Mouse (Mus musculus): ENCODE data around the gene Psmd12.

Gene Psmd12

DNA sequence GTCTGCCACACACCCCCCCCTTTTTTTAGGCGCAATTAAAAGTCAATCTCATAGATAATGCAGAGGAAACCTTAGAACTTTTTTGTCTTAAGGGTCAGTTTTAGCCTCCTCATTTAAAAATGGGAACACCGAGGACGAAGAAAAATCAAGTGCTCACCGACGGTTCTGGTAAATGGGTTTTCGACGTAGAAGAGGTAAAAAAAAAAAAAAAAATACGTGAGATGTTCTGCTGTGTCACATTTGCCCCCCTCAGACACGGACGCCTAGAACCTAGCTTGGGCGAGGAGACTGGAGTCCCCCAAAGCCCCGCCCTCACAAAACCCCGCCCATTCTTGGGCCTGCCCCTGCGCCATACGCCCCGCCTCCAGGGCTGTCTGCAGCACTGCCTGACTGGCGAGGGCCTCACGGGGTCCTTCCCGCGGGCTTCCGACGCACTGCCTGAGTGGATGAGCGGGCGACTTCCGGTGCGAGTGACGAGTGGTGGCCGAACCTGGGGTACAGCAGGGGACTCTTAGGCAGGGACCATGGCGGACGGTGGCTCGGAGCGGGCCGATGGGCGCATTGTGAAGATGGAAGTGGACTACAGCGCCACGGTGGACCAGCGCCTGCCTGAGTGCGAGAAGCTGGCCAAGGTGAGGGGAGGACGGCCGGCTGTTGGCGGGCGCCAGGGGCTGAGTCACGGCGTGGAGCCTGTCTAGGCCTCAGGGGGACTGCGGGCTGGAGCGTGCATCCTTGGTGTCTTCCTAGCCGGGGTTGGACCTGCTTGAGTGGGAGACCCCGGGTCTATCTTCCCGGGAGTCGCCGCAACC is at the start of gene Psmd12:
Psmd12 (plus strand) TSS at position 432 of the 809 bp plus-strand sequence.
- CTCF ChIA-PET: interaction anchor here (0.6 kb wide), 3 partner anchors 9 to 1112 kb away, joined by 3 to 11 read pairs (median 4); no protein-coding TSS in a partner anchor

DNA sequence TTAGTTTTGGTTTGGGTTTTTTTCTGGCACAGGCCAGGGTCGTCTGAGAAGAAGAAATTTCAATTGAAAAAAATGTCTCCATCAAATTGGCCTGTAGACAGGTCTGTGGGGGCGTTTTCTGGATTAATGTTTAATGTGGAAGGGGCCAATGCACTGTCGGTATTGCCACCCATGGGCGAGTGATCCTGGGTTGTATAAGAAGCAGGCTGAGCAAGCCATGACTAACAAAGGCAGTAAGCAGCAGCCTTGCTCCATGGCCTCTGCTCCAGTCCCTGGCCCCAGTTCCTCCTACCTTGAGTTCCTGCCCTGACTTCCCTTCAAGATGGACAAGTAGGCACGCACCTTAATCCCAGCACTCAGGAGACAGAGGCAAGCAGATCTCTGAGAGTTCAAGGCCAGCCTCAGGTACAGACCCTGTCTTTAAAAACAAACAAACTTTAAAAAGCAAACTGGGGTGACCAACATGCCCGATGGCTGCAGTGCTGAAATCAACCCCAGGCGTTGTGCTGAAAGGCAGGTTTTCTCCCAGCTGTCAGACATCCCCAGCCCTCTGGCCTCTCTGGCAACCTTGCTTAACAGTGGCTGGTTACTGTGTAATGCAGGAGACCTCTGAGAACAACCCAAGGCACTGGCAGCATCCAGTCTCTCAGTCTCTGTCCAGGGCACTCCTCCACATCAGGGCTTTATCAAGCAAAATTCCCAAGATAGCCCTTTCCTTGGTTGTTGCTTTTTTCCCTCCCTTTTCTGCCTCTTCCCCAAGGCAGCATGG is 47.9 kb upstream of the Psmd12 start:
- CTCF ChIA-PET: interaction anchor here (0.6 to 1.0 kb wide), 2 partner anchors 28 to 174 kb away, joined by 3 read pairs; no protein-coding TSS in a partner anchor

DNA sequence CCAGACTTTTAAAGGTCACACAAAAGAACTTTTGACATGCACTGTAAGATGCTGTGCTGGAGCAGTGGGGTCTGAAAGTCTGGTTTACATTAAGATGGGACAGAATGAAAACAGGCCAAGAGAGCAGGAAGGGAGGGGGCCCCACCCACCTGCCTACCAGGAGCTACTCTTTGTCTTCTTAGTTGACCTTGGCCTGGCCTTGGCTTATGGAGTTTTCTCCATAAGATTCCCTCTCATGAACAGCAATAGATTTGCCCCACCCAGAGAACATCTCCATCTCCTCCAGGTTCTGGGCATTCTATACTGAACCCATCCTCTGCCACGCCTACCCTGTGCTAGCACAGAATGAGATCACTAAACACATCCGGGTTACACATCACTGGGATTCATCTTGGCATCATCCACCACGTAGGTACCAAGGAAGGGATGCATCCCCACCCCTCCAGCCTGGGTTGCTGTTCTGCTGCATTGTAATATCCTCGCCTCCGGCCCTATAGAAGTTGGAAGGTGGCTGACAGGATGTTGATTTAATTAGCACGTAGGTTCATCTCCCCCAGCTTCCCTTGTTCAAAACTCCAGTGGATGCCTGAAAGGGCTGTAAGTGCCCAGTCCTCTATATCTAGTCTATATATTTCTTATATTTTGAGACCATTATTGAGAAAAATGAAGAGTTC is 43.4 kb upstream of the Psmd12 start:
- CTCF ChIA-PET: interaction anchor here (0.6 to 1.1 kb wide), 2 partner anchors 22 to 71 kb away, joined by 3 read pairs; no protein-coding TSS in a partner anchor

DNA sequence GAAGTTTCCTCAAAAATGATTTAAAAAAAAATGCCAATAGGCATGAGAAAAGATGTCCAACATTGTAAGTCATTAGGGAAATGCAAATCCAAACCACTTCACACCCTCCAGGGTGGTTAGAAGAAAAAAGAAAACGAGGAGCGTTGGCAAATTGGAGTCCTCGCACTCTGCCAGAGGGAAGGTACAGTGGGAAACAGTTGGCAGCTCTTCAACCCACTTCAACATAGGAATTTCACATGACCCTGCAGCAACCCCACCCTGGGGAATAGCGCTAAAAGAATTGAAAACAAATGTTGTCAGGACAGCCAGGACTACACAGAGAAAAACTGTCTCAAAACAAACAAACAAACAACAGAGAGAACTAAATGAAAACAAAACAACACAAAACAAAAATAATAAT is 41.6 kb upstream of the Psmd12 start:
- CTCF ChIA-PET: no interaction called here

DNA sequence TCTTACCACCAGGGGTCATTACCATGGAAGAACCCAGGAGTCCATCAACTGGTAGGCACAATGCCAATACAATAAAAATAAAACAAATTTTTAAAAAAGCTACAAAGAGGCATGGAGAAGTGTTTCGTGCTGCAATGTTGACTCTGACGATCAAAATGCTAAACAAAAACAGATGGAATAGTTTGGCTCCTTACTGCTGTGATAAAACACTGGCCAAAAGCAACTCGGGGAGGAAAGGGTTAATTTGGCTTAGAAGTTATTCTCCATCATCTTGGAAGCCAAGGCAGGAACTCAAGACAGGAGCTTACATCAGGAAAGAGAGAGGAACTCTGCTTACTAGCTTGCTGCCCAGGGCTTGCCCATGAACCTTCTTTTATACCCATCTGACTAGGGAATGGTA is 41.1 kb upstream of the Psmd12 start:
- CTCF ChIA-PET: interaction anchor here (0.9 to 1.3 kb wide), 2 partner anchors 12 to 24 kb away, joined by 4 to 8 read pairs; no protein-coding TSS in a partner anchor

DNA sequence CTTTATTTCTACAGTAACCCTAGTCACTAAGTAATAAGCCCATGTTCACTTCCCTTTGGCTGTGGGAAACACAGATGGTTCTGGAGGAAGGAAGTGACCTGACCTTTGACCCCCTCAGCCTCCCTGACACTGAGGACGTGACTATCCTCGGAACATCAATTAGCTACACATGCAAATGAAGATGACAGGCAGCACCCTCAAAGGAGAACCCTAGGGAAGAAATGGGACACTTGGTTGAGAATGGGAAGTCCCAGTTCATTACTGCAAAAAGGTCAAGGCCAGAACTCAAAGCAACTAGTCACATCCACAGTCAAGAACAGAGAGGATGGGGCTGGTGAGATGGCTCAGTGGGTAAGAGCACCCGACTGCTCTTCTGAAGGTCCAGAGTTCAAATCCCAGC is 38.2 kb upstream of the Psmd12 start:
- CTCF ChIA-PET: no interaction called here

DNA sequence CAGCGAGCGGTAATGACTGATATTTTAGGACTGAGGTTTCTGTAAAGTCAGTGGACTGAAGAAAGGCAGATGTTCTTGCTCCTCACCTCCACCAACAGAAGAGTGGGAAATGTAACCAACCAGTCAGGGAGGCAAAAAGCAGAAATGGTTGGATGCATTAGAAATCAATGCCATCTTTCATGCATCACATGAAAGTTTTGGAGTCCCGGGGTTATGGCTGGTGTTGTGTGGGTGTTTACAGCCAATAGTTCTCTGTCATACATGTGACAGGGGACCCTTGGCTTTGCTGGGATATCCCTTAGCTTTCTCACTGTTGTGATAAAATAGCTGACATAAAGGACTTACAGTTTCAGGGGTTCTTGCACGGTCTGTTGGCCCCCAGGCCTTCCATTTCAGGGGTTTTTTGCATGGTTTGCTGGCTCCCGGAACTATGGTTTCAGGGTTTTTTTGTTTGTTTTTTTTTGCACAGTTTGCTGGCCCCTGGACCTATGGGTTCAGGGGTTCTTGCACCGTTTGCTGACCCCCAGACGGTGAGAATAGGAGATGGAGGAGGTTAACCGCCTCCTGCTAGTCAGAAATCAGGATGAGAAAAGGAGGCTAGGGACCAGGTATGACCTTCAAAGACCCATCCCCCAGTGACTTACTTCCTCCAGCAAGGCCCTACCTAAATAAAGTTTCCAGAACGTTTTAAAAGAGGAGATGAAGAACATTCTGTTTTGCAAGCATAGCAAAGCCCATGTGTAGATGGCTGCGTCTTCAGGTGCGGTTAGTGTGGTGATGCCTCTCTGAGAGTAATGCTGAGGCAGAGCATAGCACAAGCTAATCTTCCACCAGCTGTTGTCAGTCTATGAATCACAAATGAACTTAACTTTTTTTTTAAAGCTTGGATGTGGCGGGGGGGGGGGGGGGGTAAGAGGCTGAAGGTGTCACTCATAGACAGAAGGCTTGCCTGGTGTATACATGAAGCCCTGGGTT is 35.9 kb upstream of the Psmd12 start:
- CTCF ChIA-PET: interaction anchor here (0.6 to 1.4 kb wide), 5 partner anchors 9 to 922 kb away, joined by 3 to 5 read pairs (median 3); no protein-coding TSS in a partner anchor

DNA sequence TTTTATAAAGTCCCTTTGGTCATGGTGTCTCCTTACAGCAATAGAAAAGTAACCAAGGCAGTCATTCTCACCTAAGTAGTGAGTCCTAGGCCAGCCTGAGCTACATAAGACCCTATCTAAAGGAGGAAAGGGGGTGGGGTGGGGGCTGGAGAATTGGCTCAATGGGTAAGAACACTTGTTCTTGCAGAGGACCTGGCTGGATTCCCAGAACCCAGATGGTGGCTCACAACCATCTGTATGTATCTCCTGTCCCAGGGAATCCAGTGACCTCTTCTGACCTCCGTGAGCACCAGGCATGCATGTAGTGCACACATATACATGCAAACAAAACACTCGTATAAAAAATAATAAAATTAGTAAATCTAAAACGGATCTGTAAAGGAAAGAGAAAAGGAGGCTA is 33.6 kb upstream of the Psmd12 start:
- CTCF ChIA-PET: no interaction called here

DNA sequence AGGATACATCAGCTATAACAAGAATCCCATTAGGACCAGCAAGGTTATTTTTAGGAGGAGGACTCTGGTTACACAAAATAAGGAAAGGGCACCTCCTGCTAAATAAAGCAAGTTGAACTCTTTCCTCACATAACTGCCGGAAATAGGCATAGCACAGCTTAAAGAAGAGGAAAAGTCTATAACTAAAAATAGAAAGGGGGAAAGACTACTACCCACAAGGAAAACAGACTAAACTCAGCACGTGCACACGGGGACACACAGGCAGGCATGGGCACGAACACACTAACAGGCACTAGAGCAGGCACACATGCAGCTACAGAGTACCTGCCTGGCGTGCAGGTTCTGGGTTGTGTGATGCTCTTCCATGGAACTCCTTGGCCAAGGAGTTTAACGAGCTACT is 32.6 kb upstream of the Psmd12 start:
- CTCF ChIA-PET: no interaction called here

DNA sequence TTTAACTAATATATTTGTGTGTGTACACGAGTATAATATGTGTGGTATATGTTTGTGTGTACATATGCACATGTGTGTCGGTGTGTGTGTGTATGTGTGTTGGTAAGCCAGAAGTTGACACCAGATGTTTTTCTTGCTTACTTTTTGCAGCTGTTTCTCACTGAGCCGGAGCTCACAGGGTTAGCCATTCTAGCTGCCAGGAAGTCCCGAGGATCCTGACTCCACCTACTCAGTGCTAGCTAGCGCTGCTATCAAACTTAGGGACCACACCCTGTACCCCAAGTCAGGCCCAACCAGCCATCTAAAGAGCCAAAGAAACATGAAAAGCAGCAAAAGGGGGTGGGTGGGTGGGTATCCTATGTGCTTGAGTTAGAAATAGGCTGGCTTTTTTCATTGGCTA is 31.9 kb upstream of the Psmd12 start:
- CTCF ChIA-PET: no interaction called here

DNA sequence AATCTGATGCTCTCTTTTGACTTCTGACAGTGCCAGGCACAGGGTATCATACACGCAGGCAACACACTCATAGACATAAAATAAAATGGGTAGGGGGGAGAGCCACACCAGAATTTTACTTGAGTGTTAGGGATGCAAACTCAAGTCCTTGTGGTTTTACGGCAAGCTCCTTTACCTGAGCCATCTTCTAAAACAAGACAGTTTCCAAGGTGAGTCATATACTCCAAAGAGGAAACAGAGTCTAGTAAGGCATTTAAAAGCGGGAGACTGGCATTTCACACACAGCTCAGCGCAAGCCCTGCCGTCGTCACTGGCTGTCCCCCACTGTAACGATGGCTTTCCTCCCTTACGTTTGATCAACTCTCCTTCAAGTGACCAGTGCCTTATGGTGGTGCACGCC is 31.4 kb upstream of the Psmd12 start:
- CTCF ChIA-PET: interaction anchor here (0.5 to 1.6 kb wide), 3 partner anchors 14 to 84 kb away, joined by 4 to 6 read pairs (median 5); no protein-coding TSS in a partner anchor

DNA sequence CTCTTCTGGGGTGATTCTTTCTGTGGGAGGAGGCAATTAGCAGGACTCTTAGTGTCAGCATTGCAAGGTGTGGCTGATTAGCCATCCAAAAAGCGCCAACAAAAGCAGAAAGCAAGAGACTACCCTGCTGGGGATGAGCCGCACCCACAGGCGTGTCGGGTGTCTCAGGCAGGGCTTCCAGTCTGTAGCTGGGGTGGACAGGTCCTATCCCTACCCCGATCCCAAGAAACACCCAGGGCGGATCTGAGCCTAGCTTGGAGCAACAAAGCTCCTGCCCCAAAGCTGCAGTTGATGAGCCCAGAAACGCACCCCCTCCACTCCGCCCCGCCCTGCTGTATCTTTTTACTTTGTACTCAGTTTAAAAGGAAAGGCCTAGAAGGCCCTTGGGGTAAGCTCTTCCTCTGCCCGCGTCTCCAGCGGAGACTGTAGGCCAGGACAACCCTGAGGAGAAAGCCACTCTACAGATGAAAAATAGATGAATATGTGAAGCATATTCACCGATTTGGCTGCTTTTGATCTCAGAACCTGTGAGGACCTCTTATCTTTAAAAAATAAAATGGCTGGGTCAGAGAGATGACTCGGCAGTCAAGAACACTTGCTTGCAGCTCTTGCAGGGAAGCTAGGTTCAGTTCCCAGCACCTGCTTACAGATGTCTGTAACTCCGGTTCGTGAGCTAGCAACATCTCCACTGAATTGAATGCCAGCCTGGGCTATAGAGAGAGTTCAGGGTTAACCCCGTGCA is 29.9 kb upstream of the Psmd12 start:
- CTCF ChIA-PET: interaction anchor here (1.6 kb wide), 1 partner anchor 16 kb away, joined by 6 read pairs; no protein-coding TSS in a partner anchor

DNA sequence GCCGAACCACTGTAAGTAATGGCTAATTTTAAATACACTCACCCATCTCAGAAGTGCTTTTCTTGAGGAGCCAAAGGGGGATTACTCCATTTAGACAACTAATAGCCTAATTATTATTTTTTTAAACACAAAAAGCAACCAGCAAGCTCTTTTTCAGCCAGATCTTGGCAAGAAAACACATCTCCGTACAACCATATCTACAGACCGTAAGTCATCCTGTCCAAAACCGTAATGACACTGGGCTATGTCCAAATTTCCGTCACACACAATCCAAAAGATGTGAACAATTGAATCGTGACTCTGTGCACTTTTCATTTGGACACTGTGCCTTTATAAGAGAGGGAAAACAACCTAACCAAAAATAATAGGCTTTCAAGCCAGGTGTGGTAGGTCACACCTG is 29.2 kb upstream of the Psmd12 start:
- CTCF ChIA-PET: interaction anchor here (0.5 to 0.7 kb wide), 2 partner anchors 11 to 21 kb away, joined by 6 to 8 read pairs; no protein-coding TSS in a partner anchor

DNA sequence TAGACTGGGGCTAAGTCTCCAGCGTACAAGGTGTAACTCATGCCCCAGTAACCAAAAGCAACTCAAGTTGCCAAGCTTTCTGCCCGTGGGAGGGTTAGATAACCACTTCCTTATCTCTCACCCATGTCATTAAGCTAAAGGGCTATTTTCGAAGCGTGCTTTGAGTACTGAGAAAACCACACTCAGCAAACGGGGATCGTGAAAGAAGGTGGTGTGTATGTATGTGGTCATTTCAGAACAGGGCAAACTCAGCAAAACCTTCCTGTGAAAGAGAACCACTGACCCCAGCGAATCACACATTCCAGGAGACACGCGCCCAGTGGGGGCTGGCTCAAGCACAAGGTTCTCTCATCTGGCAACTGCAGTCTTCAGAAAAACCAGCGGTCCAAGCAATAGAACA is 28.2 kb upstream of the Psmd12 start:
- CTCF ChIA-PET: interaction anchor here (1.5 kb wide), 1 partner anchor 38 kb away, joined by 3 read pairs; no protein-coding TSS in a partner anchor

DNA sequence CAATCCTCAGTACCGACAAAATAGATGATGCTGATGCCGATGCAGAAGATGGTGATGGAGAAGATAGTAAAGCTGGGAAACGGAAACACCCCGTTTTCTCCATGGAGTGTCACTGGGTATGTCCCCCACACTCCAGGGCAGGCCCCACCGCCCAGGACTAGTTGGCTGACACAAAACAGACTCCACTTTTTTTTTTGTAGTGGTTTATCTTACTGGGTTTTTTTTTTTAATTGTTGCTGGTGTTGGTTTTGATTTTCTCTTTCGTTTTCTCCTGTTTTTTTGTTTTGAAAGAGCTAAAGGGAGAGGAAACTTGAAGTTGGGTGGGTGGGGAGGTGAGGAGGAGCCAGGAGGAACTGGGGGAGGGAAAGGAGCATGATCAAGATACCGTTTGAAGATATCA is 27.2 kb upstream of the Psmd12 start:
- CTCF ChIA-PET: interaction anchor here (1.3 to 1.5 kb wide), 3 partner anchors 9 to 39 kb away, joined by 3 to 5 read pairs (median 3); no protein-coding TSS in a partner anchor

DNA sequence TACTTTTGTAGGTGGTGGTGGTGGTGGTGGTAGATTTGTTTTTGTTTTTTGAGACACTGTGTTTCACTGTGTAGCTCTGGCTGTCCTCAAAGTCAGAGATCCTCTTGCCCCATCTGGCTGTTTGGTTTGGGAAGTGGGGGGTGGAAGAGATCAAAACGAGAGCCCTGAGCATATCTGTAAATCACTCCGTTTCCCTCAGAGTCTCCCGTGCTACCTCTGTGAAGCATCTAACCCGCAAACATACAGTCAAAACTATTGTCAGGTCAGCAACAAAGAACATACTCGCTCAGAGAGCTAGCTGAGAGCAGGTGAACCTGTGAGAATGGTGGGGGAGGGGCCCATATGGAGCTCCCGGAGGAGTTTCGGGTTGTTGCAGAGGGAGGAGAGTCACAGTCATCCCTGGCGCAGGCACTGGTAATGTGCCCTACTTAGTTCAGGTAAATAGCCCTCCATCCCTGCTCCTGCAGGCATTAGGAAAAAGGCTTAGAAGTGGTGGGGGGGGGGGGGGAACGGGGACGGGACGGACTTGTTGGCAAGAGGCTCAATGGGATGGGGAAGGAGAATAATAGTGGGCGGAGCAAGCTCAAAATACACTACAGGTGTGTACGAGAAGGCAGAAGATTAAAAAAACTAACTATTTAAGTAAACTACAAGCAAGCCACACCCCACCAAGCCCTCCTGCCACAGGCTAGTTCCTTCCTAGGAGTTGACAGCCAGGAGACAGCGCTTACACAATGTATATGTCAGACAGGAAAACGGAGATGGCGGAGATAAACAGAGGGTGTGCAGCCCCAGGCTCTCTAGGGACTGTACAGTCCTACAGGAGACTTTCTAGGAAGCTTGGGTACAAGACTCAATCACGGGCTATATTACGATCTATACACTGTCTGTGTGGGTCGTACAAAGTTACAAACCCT is 24.5 kb upstream of the Psmd12 start:
- CTCF ChIA-PET: interaction anchor here (0.7 kb wide), 1 partner anchor 106 kb away, joined by 3 read pairs; no protein-coding TSS in a partner anchor

DNA sequence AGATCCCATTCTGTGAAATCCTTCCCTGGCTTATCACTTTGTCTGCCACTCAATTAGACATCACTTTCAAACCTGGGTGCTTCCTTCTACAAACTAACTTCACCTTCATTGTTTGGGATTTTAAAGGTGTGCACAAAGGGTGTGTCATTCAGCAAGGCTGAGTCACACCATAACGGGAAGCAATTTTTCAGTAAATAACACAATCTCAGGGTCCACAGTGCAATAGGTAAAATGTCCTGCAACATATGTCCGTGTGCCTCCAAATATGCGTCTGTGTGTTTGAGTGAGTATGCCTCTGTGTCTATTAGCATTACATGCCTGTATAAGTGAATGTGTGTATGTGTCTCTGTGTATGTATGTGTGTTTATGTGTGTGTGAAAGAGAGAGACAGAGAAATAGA is 22.0 kb upstream of the Psmd12 start:
- CTCF ChIA-PET: no interaction called here

DNA sequence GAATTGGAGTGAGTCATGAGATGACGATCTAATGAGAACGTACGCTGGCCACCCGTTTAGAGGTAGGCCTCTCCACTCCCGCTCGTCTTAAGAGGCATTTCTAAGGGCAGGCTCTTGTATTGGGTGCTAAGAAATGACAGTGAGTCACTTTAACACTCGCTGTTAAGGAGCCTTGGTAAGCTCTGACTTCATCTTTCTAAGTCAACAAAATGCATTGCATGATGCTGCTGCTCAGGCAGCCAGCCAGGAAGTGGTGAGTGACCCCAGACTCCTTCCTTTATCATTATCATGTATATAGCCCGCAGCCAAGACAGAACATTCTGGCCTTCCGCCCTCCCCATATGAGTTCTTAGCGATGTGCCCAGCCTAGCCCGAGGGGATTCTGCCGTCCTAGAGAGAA is 21.0 kb upstream of the Psmd12 start:
- CTCF ChIA-PET: no interaction called here

DNA sequence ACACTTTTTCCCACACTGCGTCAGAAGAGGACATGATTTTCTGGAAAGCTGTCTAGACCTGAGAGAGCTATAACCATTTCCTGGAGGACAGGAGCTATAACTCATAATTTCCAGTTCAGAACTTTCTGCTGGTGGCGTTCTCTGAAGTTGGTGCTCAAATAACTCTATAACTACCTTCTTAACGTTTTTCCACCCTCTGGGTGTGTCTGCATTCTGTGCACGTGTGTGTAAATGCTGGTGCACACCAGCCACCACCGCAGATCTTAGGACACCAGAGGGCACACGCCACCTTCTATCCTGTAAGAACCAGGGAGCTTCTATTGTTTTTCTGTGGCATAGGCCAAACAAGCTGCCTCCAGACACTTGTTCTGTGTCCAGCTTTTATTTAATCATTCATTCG is 20.3 kb upstream of the Psmd12 start:
- CTCF ChIA-PET: interaction anchor here (0.9 kb wide), 1 partner anchor 28 kb away, joined by 3 read pairs; no protein-coding TSS in a partner anchor

Data from spleen, embryonic (tissue).